Mouse (Mus musculus) adrenal gland, postnatal 10 days (tissue): ENCODE measurements at regions not wholly inside any gene's neighbourhood (a gene's known extent, or its start where the extent isn't known, plus 50 kb on each side); places are given as distances from the start of the nearest gene placed in this dataset.

Experiments used
- DNase-seq: peaks from one replicate; pipeline ENCODE4 v3.0.0; 2021; ENCODE audit warnings: mixed read lengths

DNA sequence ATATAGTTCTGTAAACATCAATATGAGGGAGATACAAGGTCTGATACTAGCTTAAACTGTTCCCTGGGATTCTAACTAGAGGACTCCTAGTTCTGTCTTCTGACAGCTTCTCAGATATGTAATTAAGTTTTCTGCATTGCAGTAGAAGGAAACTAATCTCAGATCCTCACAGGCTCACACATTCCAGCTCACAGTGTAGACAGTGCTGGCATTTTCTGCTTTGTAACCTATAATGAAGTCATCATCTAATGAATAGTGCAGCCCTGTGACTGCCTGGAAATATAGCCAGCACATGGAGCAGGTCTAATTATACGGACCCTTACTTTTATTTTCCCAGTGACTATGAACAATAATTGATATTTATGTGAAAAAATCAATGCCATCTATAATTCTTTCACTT lies 331.2 kb upstream of the Celf2 start:
- DNase-seq: no peak

DNA sequence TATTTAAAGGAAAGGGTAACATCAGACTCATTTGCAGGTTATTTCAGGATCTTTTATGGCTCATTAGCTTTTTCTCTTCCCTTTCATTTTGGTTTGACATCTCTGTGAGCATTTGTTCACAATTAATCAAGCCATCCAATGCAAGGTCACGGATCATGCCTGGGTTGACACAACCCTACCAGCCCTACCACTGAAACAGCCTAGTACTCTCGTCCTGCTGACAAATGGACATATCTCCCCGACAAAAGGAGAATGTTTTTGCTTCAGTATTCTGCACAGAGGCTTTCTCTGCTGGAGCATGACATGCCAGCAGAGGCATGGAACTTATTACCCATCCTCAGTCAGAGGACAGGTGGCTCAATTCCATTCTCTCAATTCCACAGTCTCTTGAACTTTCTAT lies 328.5 kb upstream of the Celf2 start:
- DNase-seq: no peak

GRCm38 (mm10) chr2:7831239-7831638 lies 321.9 kb upstream of the Celf2 start:
- DNase-seq: no peak

DNA sequence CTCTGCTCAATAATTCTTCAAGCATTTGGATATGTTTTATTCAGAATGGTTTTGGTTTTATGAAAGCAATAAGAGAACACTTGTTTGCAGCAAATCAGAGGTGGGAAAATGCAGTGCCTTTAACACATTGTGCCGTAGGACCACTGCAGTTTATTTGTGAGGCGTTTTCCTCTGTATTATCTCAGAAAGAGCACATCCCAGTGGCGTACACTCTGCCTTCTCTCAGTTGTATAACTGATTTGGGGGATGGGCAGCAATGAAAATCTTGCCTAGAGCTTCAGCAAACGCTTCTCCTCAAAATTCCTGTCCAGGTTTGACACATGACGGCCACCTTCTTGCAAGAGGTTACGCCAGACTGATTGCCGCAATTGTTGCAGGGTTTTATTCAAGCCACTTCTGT lies 316.9 kb upstream of the Celf2 start:
- DNase-seq: no peak

DNA sequence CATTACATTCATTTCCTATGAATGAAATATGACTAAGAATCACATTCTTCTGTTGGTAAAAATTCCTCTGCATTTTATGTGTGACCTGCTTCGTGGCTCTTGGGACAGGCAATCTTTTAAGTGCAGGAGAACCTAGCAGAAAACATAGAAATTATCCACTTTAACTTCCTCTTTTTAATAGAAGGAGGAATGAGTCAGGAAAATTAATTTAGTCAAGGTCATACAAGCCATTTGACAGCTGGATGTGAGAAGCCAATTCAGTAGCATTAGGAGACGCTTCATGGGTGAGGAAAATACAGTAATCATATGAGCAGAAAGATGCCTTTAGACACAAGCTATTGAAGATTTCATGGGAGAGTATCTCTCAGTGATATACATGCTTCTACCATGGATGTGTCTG lies 287.1 kb upstream of the Celf2 start:
- DNase-seq: no peak

GRCm38 (mm10) chr2:7792456-7793145 lies 283.2 kb upstream of the Celf2 start:
- no peak for DNase-seq

DNA sequence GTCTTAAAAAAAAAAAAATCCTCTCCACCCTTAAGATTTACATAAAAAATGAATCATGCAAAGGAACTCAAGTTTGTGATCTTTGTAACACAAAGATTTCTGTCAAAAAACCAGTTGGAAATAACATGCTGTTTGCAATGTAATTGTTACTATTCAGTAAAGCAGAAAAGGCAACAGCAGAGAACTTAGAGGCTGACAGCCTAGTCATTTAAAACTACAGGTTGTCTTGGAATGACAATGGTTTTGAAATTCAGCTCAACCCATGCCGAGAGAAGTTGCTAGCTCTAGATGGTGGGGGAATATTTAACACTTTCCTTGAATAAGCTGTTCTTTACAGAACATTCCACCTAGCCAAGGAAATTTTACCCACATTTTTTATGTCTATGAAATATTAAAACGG lies 269.2 kb upstream of the Celf2 start:
- no peak for DNase-seq

- DNase-seq: no peak
These were observed 224.9 kb upstream of the Celf2 start for GRCm38 (mm10) chr2:7734097-7734730.

GRCm38 (mm10) chr2:7730960-7731359 lies 221.6 kb upstream of the Celf2 start:
- peak; percentile 2 for DNase-seq

DNA sequence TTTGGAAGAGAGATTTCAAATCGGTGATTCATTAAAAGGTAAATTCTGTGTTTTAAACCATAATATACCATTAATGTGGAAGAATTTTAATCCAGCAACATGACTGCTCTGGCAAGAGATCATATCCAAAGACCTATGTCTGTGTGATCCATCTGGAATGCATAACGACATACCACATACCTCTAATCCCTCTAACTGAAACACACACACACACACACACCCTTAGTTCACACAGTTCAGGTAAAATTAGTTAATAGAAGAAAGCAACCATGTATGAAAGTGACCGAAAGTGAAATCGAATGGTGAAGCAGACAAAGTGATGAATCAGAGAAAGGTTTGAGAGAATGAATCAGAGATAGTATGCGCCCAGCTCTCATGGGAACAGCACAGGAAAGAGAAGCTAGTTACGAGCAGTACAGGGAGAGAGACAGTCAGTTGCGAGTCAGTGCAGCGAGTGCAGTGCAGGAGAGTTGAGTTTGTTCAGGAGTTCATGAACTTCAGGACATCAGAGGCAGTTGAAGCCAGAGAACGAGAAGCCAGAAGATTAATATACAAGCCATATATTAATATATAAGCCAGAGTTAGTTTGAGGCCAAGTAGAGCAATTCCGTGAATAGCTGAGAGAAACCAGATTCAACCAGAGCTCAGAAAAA lies 213.0 kb upstream of the Celf2 start:
- no peak for DNase-seq

DNA sequence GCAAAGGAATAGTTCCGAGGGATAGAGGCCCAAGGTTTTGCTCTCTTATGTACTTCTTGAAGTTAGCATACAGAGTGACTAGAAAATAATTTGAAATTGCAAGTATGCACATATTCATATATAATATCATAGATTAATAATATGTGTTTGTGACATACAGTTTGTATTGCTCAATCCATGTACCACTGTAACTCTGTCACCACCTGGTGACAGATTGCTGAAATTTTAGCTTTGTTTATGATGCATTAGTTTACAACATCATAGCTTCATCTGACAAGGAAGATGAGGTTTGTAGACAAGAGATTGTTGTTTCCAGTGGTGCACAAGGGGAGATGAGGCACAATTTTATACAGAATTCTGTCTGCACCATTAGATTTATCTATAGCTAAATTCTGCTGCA lies 201.7 kb upstream of the Celf2 start:
- no peak for DNase-seq

- DNase-seq: no peak
These were observed 201.1 kb upstream of the Celf2 start for GRCm38 (mm10) chr2:7710476-7710875.

- no peak for DNase-seq
These were observed 174.0 kb upstream of the Celf2 start for GRCm38 (mm10) chr2:7683355-7683754.

- DNase-seq: no peak
These were observed 131.5 kb upstream of the Celf2 start for GRCm38 (mm10) chr2:7640892-7641291.

GRCm38 (mm10) chr2:7622716-7623285 lies 113.4 kb upstream of the Celf2 start:
- no peak for DNase-seq

GRCm38 (mm10) chr2:7619888-7620664 lies 110.7 kb upstream of the Celf2 start:
- peak; percentile 1 for DNase-seq

- no peak for DNase-seq
These were observed 68.8 kb upstream of the Celf2 start for GRCm38 (mm10) chr2:7578196-7578595.
